Mouse (Mus musculus): ENCODE measurements around the gene Olfr104-ps.

The Olfr104-ps gene

DNA sequence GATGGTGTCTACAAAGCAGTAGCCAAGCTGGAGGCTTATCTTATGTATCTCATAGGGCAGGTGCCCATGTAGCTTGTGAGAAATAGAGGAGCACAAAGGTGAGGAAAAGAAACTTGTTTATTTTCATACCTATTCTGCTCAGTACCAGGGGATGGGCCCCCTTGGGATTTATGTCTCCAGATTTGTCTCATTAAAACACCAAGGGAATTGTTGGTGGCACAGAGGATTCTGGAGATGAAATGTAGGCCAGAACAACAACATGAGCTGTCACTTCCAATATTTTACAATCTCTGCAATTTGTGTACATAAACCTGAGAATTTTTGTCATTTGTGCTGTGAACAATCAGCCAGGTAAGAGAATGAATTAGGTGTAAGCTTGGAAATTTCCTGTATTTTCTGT is at the start of gene Olfr104-ps:
TSS of gene Olfr104-ps (plus strand) at position 301 of the 400 bp plus-strand sequence.
- no peak for DNase-seq (ENCODE audit: extremely low spot score, low spot score)

DNA sequence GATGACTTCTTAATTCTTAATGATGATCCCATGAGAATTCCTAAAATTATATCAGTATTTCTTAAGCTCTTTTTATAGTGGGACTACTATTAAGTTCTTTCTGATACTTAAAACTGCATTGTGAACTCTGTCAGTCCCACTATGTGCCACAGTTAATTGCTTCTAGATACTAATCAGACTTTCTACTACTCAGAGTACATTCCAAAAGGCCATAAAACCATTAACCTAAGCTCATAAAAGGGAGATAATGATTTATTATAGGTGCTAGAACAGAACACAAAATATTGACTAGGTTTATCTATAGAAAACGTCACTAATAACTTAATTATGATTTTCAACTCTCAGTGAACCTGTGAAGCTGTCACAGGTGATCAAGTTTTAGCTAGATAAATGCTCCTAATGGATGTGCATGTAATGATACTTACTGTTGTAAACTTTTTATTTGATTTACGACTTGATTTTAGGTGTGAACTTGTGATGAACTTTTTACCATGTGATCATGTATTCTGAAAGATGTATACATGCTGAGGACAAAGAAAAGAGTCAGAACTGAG is 49.2 kb upstream of the Olfr104-ps start:
- no peak for DNase-seq (ENCODE audit: extremely low spot score, low spot score)

DNA sequence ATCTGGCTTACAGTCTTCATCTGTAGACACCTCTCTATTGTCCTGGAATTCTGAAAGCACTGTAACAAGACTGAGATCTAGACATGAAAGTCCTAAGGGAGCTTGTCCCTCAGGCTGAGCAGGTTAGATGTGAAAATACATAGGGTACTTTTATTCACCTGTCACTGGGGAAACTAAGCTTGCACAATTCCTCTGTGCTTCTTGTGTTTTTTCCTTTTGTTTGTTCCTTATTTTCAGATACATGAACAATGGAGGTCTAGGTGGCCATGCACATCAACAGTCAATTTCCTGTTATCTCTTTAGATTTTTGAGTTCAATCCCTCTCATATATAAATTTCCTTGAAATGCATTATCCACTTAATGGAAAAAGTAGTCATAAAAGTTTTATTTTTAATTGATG is 42.4 kb upstream of the Olfr104-ps start, which contains the start of gene Olfr102:
TSS of gene Olfr102 (minus strand) at position 101 of the 400 bp plus-strand sequence.
- no peak for DNase-seq (ENCODE audit: extremely low spot score, low spot score)

DNA sequence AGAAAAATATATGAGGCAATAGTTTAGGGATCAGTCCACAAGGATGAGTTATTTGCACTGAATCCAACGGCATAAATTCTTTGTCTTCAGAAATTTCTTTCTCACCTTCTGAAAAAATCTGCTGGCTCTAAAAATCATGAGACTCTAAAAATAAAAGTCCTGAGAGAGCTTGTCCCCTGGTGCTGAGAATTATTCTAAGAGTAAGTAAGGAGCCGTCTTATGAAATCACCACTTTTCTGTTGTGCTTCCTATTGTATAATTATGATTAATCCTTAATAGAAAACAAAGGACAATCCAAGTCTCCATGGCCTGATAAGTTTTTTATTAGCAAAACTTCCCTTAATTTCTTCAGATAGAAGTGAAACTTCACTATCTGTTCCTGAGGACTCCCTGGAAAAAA is 19.8 kb upstream of the Olfr104-ps start, which contains the start of gene Olfr103:
TSS of gene Olfr103 (minus strand) at position 101 of the 400 bp plus-strand sequence.
- DNase-seq (ENCODE audit: extremely low spot score, low spot score) = no peak

DNA sequence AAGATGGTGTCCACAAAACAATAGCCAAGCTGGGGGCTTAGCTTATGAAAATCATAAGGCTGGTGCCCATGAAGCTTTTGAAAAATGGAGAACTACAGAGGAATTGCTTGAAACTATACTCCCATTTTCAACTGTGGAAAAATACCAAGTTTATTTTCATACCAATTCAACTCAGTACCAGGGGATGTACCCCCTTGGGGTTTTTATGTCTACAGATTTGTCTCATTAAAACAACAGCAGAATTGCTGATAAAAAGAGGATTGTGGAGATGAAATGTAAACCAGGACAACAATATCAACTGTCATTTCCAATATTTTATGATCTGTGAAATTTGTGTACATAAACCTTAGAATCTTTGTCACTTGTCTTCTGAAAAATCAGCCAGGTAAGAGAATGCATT is 19.4 kb downstream of the Olfr104-ps start, which contains the start of gene Olfr105-ps:
TSS of gene Olfr105-ps (plus strand) at position 301 of the 400 bp plus-strand sequence.
- no peak for DNase-seq (ENCODE audit: extremely low spot score, low spot score)

DNA sequence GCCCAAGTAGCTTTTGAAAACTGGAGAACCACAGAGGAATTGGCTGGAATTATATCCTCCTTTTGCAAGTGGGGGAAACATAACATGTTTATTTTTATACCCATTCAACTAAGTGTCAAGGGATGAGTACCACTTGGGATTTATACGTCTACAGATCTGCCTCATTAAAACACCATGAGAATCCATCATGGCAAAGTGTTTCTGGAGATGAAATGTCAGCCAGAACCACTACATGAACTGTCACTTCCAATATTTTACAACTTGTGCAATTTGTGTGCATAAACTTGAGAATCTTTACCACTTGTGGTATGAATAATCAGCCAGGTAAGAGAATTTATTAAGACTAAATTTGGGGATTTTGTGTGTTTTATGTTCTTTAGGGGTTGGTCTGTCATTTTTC is 30.7 kb downstream of the Olfr104-ps start, which contains the start of gene Olfr106-ps:
TSS of gene Olfr106-ps (plus strand) at position 301 of the 400 bp plus-strand sequence.
- no peak for DNase-seq (ENCODE audit: extremely low spot score, low spot score)

DNA sequence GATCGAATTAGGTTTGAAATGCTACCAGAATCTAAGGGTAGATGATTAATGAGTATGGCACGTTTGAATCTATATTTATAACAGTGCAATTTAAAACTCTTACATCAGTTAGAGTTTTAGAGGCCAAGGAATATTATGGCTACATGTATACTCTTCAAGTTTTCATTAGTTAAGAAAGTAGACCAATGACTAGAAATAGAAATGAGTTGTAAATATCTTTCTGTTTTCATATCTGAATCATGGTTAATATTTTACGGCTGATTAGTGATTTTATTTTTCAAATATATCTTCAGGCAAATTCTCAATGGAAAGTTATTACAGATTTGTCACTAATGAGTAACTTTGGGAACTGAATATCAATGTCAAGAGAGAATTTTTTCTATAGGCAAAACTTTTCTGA is 39.5 kb downstream of the Olfr104-ps start, which contains the start of gene Olfr107:
TSS of gene Olfr107 (plus strand) at position 301 of the 400 bp plus-strand sequence.
- no peak for DNase-seq (ENCODE audit: extremely low spot score, low spot score)

DNA sequence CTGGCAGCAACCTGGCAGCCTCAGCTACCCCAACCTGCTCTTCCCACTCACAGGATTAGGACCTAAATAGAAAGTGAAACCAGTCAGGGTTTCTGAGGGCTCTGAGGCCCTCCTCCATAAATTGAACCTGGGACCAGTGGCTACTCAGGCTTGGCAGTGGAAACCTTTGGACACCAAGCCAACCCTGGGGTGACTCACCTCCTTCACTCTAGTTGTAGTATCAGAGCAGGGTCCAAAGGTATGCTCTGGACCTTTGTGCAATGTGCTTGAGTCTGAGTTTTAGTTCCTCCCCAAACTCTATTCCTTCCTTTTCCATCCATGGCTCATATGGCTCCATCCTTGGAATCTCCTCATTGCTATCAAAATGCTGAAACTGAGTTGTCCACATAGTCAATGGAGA is 54.0 kb downstream of the Olfr104-ps start:
- no peak for DNase-seq (ENCODE audit: extremely low spot score, low spot score)

Measured in neural tube, embryonic 10.5 days (tissue).